Mouse (Mus musculus) layer of hippocampus, adult 18-20 months (tissue): ENCODE results near the gene Zfp936. TPM values are rescaled to one million over a fixed set of nuclear protein-coding genes. Genes with fewer than 3 reads are reported as not detected.
"Not testable (repeated sequence)": the region's sequence is repeated elsewhere in the genome, so short reads cannot be mapped to it uniquely, and the experiment has no call there.

Source experiments
- DNase-seq, 2 experiments: peaks; one replicate each; pipeline ENCODE4 v3.0.0; 2022; ENCODE audit warnings: low spot score in 2 of 2
- long read RNA-seq: library from polyadenylated mRNA; stranded (forward); transcript quantifications from one replicate; pipeline ENCODE4 v2.0.0, GENCODE M21; 2021
- microRNA-seq, 2 experiments: library from miRNA; unstranded; fragments of <30 nt; microRNA quantifications; one replicate each; pipeline ENCODE4 v1.2.0; 2021
- total RNA-seq, 2 experiments: library from RNA; stranded (reverse); gene quantifications; 2 replicates each; pipeline ENCODE4 v1.2.3; 2021

Gene Zfp936
- not detected for total RNA-seq
- long read RNA-seq, result 0 reads

GRCm38 (mm10) chr7:43113929-43114328 lies at the start of gene Zfp936:
Zfp936 (plus strand) TSS chr7:43114229.
- DNase-seq, result not testable (repeated sequence)

DNA sequence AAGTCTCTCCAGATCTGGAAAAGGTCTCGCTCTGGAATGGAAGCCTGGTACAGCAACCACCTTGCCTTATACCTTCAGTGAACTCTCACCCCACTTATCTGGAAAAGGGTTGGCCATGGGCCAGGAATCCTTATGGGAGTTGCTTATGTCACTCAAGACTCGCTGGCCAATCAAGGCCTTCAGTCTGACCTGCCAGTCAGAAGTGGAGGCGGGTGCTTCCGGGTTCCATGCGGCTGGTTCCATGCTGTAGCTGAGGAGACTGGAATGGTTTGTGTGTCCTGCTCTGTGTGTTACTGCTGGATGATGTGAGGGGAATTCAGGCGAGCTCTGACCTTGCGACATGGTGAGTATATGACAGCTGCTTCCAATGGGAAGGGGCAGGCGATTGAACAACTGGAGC lies 36.2 kb upstream of the Zfp936 start:
- DNase-seq, result no peak

GRCm38 (mm10) chr7:43128691-43129090 lies 14.7 kb downstream of the Zfp936 start:
- DNase-seq, result not testable (repeated sequence)

DNA sequence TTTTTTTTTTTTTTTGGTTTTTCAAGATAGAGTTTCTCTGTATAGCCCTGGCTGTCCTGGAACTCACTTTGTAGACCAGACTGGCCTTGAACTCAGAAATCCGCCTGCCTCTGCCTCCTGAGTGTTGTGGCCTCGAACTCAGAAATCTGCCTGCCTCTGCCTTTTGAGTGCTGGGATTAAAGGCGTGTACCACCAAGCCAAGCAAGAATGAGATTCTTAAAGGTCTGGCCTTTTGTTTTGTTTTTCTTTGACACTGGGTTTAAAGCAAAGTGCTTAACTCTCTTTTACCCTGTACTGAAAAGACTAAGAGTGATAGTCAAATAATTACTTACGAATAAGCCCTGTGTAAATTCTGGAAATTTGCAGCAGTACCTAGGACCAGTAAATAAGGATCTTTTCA lies 50.1 kb downstream of the Zfp936 start:
- not testable (repeated sequence) for DNase-seq

- not testable (repeated sequence) for DNase-seq
Measured at GRCm38 (mm10) chr7:43167101-43167500, 53.1 kb downstream of the Zfp936 start.

DNA sequence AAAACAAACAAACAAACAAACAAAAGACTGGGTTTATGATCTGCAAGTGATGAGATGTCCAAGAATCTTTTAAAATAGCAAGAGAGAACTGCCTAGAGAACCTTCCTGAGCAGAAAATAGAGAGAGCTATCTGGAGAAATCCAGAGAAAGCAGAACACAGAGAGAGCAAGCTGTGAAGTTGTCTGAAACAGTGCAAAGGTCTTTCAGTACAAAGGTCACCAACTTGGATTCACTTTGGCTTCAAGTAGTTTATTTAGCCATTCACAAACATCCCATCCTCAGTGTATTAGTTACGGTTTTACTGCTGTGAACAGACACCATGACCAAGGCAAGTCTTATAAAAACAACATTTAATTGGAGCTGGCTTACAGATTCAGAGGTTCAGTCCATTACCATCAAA lies 53.8 kb downstream of the Zfp936 start:
- DNase-seq, result not testable (repeated sequence)

- not testable (repeated sequence) for DNase-seq
Measured at GRCm38 (mm10) chr7:43168212-43168611, 54.2 kb downstream of the Zfp936 start.

- DNase-seq, result no peak
Measured at GRCm38 (mm10) chr7:43177003-43177702, 63.1 kb downstream of the Zfp936 start.

GRCm38 (mm10) chr7:43213781-43214180 lies 99.8 kb downstream of the Zfp936 start:
- not testable (repeated sequence) for DNase-seq

Small RNAs within 50 kb of the gene (microRNA-seq; reads per million reads assigned to microRNA genes)
- 0 reads per million in 2 experiments for gene Gm22707

Other genes with a start within 250 kb of the Zfp936 start
- under 1 TPM; 0.13 to 0.22 TPM for gene Gm2381, start 247.0 kb upstream of the Zfp936 start, total RNA-seq
- not detected for gene Vmn2r63, start 180.4 kb upstream of the Zfp936 start, total RNA-seq
- gene Gm9268, start 95.5 kb upstream of the Zfp936 start, total RNA-seq, result not detected
- gene Zfp715, start 199.1 kb downstream of the Zfp936 start, total RNA-seq, result 10 to 100 TPM; 20.9 to 22.5 TPM
- gene Siglecf, start 237.1 kb downstream of the Zfp936 start, total RNA-seq, result 1 to 10 TPM; 1.1 to 1.3 TPM